Mouse (Mus musculus) CD8-positive naive resting alpha-beta T cell, adult 2 months (primary cell): ENCODE measurements around the gene Wdr82.
A peak's percentile ranks its signal among the peaks of the same experiment; 100 is the strongest.

Experiments used
- DNase-seq, 2 experiments: peaks; one replicate each; pipeline ENCODE4 v3.0.0; 2022; ENCODE audit warnings: low read depth in 2 of 2, low spot score in 2 of 2

The Wdr82 gene

GRCm38 (mm10) chr9:106197081-106197713 is 26.5 kb downstream of the Wdr82 start:
- DNase-seq, result no peak

- no peak for DNase-seq
Observed at GRCm38 (mm10) chr9:106197732-106198131, 27.0 kb downstream of the Wdr82 start.

GRCm38 (mm10) chr9:106198962-106199458 is 28.3 kb downstream of the Wdr82 start:
- DNase-seq, result peak in 1 of 2 experiments; percentile 32

GRCm38 (mm10) chr9:106199535-106200272 is 29.0 kb downstream of the Wdr82 start, which contains the start of gene Ppm1m:
Gene Ppm1m (minus strand): TSS chr9:106199746.
- DNase-seq, result no peak

GRCm38 (mm10) chr9:106201895-106202294 is 31.2 kb downstream of the Wdr82 start:
- no peak for DNase-seq

- peak; percentile 84 to 85 for DNase-seq
Observed at GRCm38 (mm10) chr9:106202819-106203636, 32.3 kb downstream of the Wdr82 start, which contains the start of gene Twf2. Gene Twf2 (plus strand): TSS chr9:106203108.

- no peak for DNase-seq
Observed at GRCm38 (mm10) chr9:106203990-106204851, 33.5 kb downstream of the Wdr82 start.

- DNase-seq, result no peak
Observed at GRCm38 (mm10) chr9:106205713-106206290, 35.1 kb downstream of the Wdr82 start.

GRCm38 (mm10) chr9:106206515-106206914 is 35.8 kb downstream of the Wdr82 start:
- DNase-seq, result no peak

- DNase-seq, result no peak
Observed at GRCm38 (mm10) chr9:106208181-106208580, 37.5 kb downstream of the Wdr82 start.

GRCm38 (mm10) chr9:106209954-106210353 is 39.2 kb downstream of the Wdr82 start:
- DNase-seq, result no peak

- peak in 1 of 2 experiments; percentile 46 for DNase-seq
Observed at GRCm38 (mm10) chr9:106210853-106211609, 40.3 kb downstream of the Wdr82 start.

- DNase-seq, result peak; percentile 85 to 90
Observed at GRCm38 (mm10) chr9:106211680-106212593, 41.2 kb downstream of the Wdr82 start.

GRCm38 (mm10) chr9:106212594-106212981 is 41.9 kb downstream of the Wdr82 start:
- no peak for DNase-seq

- DNase-seq, result peak in 1 of 2 experiments; percentile 46
Observed at GRCm38 (mm10) chr9:106215341-106216125, 44.8 kb downstream of the Wdr82 start.

- DNase-seq, result no peak
Observed at GRCm38 (mm10) chr9:106216971-106217370, 46.2 kb downstream of the Wdr82 start.

GRCm38 (mm10) chr9:106220894-106221523 is 50.3 kb downstream of the Wdr82 start:
- DNase-seq, result no peak
